Mouse (Mus musculus): ENCODE measurements around the gene Rpl3.
A peak's percentile ranks its signal among the peaks of the same experiment; 100 is the strongest.

Gene Rpl3

DNA sequence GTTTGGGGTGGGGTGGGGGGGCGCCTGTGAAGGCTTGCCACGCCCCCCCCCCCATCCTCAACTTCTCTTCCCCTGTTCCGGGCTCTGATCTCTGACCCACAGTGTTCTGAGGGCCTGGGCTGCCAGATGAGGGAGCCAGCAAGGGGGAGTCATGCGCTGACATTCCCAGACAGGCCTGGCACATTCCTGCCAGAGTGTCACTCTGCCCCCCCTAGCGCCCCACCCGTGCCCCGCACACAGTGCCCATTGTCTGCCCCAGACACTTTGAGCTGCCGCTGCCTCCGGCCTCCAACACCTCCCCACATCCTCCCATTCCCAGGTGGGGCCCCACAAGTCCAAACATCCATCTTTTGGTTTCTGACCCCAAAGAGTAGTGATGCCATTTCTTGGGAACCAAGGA is 29.3 kb downstream of the Rpl3 start:
- DNase-seq = no peak

DNA sequence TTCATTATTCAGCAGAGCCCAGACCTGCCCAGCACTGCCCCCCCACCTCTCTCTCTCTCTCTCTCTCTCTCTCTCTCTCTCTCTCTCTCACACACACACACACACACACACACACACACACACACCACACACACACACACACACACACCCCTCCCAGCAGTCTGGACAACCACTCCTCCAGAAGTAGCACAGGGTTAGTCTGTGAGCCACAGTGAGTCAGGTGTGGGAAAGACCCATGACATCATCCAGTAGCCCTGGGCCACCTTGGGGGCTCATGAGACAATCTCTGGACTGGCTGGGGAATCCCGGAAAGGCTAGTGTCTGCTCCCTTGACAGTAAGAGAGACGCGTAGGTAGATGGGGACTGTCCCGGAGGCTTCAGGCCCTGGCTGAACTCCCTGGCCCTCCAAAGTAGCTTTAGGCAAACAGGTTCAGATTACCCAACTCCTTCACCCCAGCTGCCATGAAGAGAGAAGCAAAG is 30.6 kb downstream of the Rpl3 start:
- DNase-seq = no peak

DNA sequence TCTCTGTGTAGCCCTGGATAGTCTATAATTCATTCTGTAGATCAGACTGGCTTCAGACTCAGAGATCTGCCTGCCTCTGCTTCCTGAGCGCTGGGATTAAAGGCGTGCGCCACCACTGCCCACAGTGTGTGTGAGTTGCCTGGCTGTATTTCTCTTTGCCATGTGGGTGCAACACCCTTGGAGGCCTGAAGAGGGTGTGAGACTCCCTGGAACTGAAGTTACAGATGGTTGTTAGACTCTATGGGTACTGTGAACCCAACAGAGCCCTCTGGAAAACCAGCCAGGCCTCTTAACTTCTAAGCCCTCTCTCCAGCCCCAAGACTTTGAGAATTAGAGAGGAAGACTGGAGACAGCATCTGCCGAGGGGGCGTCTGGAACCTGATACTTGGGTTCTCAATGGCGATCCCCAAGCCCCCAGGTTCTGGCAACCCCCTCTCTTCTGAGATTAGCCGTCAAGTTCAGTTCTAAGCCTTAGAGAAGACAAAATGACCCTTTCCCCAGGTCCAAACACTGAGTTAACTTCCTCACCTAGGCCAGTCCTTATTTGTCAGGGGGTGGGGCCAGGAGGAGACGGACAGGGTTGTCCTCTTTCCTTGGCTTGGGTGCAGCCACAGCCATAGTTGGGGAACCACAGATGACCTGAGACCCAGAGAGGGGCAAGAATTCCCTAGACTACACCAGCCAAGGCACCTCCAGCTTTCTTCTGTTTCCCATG is 31.2 kb downstream of the Rpl3 start:
- no peak for DNase-seq

DNA sequence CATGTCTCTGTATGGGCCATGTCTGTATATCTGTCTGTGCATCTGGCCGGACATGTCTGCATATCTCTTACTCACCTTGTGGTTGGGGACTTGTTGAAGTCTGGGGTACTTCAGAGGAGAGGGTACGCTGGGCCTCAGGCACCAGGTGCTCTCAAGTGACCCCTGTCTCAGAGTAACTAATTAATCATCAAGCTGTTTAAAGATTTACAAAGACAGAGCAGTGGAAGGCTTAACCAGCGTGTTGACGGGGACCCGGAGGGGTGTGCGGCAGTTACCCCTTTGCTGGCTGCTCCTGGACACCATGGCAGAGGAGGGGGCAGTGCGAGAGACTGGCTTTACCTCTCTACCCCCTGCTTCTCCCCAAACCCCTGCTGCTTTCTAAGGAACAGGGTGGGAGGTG is 32.1 kb downstream of the Rpl3 start:
- DNase-seq = no peak

DNA sequence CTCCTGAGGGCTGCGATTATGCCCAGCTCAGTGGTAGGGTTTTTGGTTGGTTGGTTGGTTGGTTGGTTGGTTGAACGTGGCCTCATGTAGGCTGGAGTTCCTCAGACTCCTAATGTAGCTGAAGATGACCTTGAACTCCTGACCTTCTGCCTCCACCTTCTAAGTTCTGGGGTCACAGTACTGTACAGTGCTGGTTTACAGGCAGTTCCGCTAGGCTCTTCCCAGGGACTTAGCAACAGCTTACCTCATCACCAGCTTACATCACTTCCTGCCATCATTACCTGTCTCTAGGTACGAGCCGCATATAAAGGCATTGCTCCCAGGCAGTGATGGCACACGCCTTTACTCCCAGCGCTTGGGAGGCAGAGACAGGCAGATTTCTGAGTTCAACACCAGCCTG is 33.5 kb downstream of the Rpl3 start:
- no peak for DNase-seq

DNA sequence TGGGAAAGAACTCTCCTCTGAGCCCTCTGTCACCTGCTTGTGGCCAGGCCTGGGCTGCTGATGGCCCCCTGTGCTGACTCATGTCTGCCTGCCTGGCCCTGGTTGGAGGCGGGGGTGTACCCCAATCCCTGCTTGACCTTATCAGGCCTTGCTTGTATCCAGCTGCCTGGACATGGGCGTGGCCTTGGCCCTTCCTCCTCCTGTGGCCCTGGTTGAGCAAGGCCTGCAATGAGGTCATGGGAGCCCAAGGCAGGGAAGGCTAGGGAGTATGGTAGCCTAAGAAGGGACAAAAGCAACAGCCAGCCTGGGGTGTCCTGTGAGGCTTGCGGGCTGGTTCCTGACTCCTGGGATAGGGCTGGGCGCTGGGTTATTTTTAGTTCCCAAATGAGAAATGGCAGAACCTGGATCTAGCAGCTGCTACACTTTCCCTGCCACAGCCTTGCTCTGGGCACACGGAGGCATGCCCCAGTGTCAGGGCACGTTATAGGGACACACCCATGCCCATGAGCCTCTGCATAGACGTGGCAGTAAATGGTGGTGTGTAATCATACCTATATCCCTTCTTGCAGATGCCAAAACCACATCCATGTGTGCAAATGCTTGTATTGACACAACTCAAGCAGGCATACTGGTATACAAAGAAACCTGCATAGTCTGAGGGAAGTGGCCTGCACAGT is 37.5 kb downstream of the Rpl3 start:
- no peak for DNase-seq

DNA sequence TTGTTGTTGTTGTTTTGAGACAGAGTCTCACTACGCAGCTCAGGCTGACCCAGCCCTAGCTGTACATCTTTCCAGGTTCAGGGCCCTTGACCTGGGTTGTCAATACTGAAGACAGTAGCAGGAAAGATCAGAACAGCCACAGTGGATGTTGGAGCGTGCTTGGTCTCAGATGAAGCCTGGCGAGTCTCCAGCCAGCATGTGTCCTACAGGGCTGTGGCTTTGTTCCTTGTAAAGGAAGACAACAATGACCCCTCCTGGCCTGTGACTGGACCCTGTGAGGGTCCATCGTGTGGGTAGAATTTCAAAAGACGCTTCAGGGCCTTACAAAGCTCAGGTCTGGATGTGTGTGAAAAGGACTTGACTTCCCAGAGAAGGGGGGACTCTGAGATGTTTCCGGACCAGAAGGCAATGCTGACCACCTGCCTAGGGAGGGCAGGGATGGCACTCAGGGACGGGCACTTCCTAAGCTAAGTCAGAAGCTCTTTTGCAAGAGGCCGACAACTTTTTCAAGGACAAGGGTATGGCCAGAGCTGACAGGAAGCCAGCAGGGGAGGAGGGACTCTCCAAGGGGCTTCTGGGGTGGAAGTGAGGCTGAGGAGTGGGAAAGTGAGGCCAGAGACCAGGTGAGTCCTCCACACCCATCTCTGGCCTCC is 38.2 kb downstream of the Rpl3 start:
- DNase-seq = no peak

DNA sequence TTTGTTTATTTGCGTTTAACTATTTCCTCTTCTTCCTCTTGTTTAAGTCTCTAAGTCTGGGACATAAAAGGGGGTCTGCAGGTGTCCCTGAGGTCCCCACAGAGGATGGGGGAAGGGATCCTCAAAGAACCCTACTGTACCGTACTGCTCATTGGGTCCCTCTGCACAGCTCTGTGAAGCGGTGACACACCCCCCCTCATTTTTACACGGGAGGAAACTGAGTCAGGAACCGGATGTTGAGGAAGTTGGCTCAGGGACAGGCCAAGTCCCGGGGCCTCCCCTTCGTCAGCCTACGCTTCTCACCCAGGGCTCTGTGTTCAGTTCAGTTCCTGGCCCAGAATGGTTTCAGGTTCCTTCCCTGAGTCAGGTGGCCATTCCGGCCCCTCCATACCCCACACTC is 39.9 kb downstream of the Rpl3 start:
- peak in 1 of 2 experiments; percentile 51 for DNase-seq

DNA sequence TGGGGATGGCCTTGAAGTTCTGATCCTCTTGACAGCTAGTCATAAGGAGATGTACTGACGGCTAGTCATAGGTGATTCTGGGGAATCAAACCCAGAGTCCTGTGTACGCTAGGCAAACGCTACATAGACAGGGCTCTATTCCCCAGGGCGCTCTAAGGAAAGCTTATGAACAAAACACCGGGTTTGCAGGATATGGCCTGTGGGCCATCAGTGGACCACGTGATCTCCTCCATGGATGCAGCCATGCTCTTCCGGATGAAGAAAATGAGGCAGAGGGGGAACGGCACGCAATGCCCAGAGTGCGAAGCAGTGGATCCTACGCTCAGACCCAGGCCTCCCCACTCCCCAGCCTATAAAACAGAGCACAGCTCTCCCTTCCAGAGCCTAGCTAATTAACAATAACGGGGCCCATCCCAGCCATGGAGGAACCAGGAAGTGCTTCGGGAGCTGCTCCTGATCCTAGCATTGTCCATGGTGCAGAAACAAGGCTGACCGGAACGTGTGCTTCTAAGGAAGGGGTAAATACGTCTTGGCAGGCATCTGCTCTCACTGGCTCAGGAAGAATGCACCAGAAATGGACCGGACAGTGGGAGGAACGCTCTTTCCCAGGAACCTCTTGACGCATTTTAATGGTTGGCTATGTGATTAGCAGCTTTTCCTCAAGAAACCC is 40.4 kb downstream of the Rpl3 start:
- no peak for DNase-seq

DNA sequence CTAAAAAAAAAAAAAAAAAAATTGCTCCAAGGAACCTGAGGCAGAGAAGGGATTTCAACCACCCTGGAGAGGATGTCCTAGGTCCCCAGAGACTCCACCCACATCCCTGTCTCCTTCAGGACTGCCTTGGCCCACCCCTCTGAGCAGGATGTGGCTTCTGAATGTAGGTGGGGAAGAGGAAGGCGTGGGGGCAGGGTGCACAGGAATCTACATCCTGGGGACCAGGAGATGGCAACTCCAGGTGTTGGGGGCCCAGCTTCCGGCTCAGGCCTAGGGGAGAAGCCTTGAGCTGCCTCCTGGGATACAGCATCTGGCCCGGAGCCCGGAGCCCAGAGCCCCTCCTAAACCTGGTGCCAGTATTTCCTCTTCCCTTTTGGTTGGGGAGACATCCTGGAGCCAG is 41.6 kb downstream of the Rpl3 start:
- peak; percentile 60 to 79 for DNase-seq

DNA sequence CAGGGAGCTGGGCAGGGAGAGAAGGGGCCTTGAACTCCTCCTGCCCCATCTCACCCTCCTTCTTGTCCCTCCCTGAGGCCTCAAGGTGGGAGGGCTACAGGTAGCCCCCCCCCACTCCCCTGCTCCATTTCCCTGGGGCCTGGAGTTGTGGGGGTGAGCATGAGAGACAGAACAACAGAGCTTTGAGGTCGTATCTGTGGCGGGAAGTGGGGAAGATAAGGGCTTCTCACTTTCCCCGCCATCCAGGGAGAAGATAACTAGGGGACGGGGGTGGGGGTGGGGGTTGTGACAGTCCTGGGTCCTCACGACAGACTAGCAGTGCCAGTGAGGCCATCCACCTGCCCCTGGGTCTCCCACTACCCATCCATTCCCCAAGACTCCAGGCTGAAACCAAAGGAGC is 43.7 kb downstream of the Rpl3 start:
- DNase-seq = no peak

DNA sequence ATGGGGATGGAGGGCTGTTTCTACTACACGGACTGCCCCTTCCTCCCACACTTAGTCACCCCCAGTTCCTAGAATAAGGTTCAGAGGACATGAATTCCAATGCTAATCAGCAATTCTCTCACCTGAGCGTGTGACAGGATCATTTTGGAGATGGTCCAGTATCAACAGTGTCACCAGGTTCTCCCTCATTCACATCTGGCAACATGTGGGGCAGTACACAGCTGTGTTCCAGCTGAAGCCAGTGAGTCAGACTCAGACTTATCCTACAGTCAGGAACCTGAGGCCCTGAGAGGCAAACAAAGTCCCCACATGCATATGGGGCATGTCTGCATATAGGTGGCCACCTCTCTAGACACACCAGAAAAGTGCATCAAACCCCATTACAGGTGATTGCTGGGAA is 44.4 kb downstream of the Rpl3 start:
- DNase-seq = no peak

DNA sequence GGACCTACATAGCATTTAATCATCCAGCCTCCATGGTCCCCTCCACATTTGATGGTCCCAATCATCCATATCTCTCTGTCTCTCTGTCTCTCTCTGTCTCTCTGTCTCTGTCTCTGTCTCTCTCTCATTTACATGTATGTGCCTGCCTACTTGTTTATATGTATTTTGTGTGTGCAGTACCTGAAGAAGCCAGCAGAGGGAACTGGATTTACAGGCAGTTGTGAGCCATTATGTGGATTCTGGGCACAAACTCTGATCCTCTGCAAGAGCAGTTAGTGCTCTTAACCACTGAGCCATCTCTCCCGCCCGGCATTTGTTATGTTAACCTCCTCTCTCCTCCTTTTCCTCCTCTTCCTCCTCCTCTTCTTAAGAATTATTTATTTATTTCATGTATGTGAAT is 45.9 kb downstream of the Rpl3 start:
- no peak for DNase-seq

DNA sequence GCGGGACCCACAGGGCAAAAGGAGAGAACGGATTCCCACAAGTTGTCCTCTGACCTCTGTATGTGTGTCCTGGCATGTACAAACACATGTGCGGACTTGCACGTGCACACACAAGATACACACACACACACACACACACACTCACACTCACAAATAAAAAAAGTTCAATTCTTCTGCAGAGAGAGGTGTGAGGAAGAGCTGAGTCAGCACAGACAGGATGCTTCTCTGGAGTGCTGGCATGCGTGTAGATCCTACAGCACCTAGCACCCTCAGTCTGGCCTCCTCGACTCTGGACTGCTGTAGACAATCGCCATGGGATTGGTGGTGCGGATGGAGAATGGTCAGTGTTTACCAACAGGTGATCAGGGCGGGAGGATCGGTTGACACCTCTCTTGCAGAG is 47.4 kb downstream of the Rpl3 start:
- no peak for DNase-seq

DNA sequence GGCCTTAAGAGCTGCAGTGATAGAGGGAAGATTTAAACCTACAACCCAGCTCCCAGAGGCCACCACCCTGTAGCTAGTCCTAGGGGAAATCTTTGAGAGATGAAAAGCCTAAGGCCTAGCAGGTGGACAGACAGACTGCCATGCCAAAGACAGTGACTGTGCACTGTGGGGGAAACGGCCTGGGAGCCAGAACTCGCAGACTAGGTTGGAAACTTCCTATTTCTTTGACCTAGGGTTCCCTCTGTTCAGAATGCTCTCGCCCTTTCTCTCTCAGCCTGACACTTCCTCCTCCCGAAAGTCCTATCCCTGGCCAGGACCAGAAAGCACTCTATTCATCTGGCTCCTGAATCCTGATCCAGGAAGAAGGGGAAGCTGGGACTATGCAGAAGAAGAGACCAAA is 49.5 kb downstream of the Rpl3 start:
- no peak for DNase-seq

DNA sequence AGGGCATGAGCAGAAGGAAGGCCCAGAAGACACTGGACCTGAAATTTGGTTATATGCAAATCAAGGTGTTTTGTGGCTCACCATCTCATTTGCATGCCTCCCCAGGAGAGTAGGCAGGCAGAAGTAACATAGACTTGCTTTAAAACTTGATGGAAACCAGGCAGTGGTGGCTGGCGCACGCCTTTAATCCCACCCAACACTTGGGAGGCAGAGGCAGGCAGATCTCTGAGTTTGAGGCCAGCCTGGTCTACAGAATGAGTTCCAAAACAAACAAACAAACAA is 53.6 kb downstream of the Rpl3 start:
- no peak for DNase-seq

DNA sequence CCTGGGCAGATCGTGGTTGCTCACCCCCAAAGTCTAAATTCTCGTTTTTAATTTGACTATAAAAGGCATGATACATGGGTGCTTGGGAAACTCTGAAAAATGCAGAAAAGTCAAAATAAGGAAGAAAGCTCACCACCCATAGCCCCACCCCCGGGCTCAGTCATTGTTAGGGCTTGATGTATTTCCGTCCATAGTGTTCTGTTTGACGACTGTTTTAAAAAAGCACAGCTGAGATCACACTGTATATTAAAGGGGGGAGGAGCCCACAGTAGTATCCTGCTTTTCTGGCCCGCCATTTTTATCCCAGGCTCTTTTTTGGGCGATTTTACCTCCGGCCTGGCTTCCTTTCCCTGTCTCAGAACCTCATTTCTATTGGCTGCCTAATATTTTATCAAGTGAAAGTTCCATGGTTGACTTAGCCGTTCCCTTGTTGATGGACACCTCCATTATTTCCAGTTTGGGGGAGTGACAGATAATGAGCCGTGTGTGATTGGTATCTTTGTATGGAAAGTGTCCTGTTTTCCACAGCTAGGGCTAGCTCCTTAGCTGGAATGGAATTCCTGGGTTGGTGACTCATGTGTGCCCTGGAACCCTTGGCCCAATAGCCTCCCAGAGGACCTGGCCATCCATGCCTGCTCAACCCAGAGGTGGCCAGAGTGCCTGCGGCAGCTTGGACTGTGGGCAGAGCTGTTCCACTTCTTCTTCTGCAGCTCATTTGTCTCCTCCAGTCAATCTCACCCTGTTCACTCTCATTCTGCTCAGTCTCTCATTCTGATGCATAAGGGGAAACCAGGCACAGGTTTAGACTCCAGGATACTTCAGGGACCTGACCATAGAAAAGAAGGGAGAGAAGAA is 54.2 kb downstream of the Rpl3 start:
- DNase-seq = no peak

DNA sequence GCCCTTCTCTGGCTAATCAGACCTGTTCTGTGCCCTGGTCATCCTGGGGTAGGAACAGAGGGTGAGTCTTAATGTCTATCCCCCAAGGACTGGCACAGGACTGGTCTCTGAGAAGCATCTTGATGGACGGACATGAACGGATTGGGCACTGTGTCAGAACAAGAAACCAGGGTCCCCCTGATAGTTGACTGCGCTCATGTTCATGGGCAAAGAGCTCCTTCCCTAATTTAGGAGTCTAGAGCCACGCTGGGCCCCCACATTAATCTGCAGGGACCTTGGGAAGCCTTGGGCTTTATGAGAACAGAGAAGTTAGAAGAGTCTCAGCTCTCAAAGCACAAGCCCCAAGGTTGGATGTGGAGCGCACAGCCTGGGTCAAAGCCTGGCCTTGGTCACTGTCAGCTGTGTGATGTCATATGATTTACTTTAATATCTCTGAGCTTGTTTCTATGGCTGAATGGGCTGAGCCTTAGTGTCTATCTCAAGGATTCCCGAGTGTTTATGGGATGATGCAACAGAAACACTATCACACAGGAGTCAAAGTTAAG is 56.3 kb downstream of the Rpl3 start:
- no peak for DNase-seq

DNA sequence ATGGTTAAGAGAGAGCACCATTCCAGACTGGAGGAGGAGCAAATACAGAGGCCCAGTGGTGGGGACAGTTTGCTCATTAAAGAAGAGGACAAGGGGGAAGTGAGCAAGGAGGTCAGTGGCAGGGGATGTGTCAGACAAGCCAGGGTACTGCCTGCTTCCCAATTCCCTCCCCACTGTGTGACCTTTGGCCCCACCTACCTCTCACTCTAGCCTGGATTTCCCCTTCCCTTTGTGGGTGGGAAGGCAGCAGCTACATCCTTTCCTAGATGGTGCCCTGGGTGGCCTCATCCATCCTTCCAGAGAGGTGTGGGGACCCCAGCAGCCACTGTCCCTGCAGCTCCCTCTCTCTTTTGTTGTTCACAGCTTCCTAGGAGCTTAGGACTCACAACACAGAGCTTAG is 56.8 kb downstream of the Rpl3 start:
- no peak for DNase-seq

DNA sequence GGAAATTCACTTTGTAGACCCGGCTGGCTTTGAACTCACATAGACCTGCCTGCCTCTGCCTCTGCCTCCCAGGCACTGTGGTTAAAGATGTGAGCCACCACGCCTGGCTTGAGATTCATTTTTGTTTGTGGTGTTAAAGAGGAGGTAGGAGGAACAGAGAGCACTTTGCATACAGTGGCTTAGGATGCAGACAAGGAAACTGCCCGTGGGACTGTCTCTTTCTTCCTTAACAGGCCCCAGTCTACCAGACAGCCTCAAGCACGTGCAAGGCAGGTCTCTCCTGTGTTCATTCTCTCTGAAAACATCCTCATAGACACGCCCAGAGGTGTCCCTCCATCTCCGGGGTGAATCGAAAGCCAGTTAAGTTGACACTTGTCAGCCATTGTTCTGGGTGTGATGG is 57.3 kb downstream of the Rpl3 start:
- DNase-seq = no peak

DNA sequence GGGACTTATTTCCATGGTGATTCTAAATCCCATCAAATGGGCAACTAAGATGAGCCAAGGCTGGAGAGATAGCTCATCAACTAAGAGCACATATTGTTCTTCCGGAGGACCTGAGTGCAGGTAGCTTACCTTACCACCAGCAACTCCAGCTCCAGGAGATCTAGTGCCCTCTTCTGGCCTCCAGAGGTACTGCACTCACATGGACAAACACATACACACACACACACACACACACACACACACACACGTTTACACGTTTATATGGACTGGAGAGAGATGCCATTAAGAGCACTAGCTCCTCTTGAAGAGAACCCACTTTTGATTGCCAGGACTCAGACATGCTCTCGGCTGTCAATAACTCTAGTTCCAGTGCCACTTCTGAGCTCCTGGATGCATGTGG is 60.5 kb downstream of the Rpl3 start:
- no peak for DNase-seq

DNA sequence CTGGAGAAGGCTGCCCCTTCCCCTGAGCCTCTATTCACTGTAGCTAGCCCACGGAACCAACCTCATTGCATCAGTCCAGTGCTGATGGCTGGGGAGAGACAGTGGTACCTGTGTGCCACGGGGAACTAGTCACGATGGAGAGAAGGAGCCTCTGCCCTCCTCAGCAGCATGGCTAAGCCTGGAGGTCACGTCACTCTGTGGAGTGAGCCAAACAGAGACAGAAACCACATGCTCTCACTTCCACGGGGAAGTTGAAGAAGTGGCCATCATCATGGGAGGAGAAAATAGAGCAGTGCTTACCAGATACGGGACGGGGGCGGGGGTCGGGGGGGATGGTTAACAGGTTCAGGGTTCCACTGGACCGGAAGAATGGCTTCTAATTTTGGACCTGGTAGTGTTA is 61.3 kb downstream of the Rpl3 start:
- no peak for DNase-seq

DNA sequence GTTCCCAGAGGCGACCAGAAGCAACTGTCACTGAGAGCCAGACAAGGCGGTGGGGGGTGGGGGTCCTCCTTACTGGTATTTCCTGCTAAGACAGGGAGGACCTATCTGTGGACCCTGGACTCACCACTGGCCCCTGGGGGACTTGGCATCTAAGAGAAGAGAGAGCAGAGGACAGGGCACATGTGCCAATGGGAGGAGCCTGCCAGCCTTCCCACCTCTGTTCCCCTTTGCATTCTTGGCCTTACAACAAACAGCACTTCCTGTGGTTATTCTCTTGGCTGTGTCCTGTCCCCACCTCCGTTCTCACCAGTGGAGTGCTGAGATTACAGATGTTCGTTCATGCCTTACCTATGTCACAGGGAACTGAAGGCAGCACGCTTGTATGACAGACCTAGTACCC is 62.8 kb downstream of the Rpl3 start:
- no peak for DNase-seq
